ENCODE assay signal across 10 mouse cellular contexts in genomic region chr7:142293851-142294250, GRCm38 (mm10). TPM values are rescaled to one million over a fixed set of nuclear protein-coding genes. Genes with fewer than 3 reads are reported as not detected.
A peak's percentile ranks its signal among the peaks of the same experiment; 100 is the strongest.
DNase-seq lines count a peak whose midpoint lies in the region; ATAC-seq and TF ChIP-seq lines count a peak whose summit lies in the region.
"Not testable (repeated sequence)": the region's sequence is repeated elsewhere in the genome, so short reads cannot be mapped to it uniquely, and the experiment has no call there.
"Had no signal": no experiment of that assay in that cellular context is flagged by ENCODE, and none has a peak within 500 bp of the region (broad histone marks: within the 10 kb centered on the region; RNA-seq: fewer than 3 reads in every experiment).

No protein-coding gene starts in this region.

- ATAC-seq in intestine, embryonic 15.5 days = peak; percentile 23; the same call in 1 of the 2 replicates
- ATAC-seq in limb, embryonic 14.5 days (ENCODE audit: low FRiP score, low read depth) = not testable (repeated sequence)
- ATAC-seq in midbrain, embryonic 11.5 days (ENCODE audit: low FRiP score) = 0 out of 2 replicates have a peak, but pooled peaks have one; percentile 35

- not testable (repeated sequence) for H3K9ac ChIP-seq in intestine, embryonic 15.5 days; limb, embryonic 14.5 days (ENCODE audit: low read depth, low read length, severe bottlenecking); midbrain, embryonic 11.5 days (ENCODE audit: low read length)

- peak; percentile 36 for DNase-seq in R1 (ENCODE audit: low read depth, low spot score)
- peak; percentile 63 to 68 for DNase-seq in cerebellum, postnatal 14 days
- DNase-seq in gastrocnemius, adult 2 months = peak; percentile 26
- DNase-seq in limb, embryonic 14.5 days (ENCODE audit: low spot score) = peak; percentile 60
- DNase-seq in midbrain, embryonic 11.5 days (ENCODE audit: low spot score, missing footprints) = peak; percentile 88
- peak in 1 of 2 experiments; percentile 19 for DNase-seq in spleen, adult 2 months (ENCODE audit: low read depth in 1 of 2, low spot score in 2 of 2)

- H3K4me2 ChIP-seq in intestine, embryonic 15.5 days (replicated peaks); limb, embryonic 14.5 days (replicated peaks; ENCODE audit: low read depth, low read length, severe bottlenecking); midbrain, embryonic 11.5 days: not testable (repeated sequence)

- not testable (repeated sequence) for H3K4me3 ChIP-seq in gastrocnemius, adult 2 months; intestine, embryonic 15.5 days (replicated peaks); limb, embryonic 14.5 days (replicated peaks; ENCODE audit: low read length); midbrain, embryonic 11.5 days (ENCODE audit: low read depth, low read length); spleen, adult 2 months (ENCODE audit: extremely low read depth, insufficient read depth, insufficient read length)

- H3K4me1 ChIP-seq in intestine, embryonic 15.5 days (replicated peaks); limb, embryonic 14.5 days (ENCODE audit: control insufficient read depth, insufficient read depth, low read length); midbrain, embryonic 11.5 days (ENCODE audit: control insufficient read depth, insufficient read depth, low read length); spleen, adult 2 months (ENCODE audit: control insufficient read depth, insufficient read depth, insufficient read length): not testable (repeated sequence)

- not testable (repeated sequence) for TF ChIP-seq POLR2A in limb, embryonic 14.5 days (IDR thresholded peaks at IDR 0.05; ENCODE audit: borderline replicate concordance, extremely low read depth, insufficient read depth, insufficient read length); spleen, adult 2 months (IDR thresholded peaks at IDR 0.05; ENCODE audit: low read depth, low read length)

- H3K27me3 ChIP-seq in intestine, embryonic 15.5 days (replicated peaks); limb, embryonic 14.5 days (ENCODE audit: control insufficient read depth, insufficient read depth, low read length); midbrain, embryonic 11.5 days (ENCODE audit: control insufficient read depth, insufficient read depth, low read length); spleen, adult 2 months (ENCODE audit: control insufficient read depth, insufficient read depth, low read length): not testable (repeated sequence)

- H3K36me3 ChIP-seq in intestine, embryonic 15.5 days; limb, embryonic 14.5 days (ENCODE audit: control insufficient read depth, insufficient read depth, low read length); midbrain, embryonic 11.5 days (ENCODE audit: control insufficient read depth, insufficient read depth, low read length); spleen, adult 2 months (ENCODE audit: control insufficient read depth, insufficient read depth, low read length): not testable (repeated sequence)

- intact Hi-C loops in gastrocnemius, adult 2 months (cut with DNase I) = loop anchor here (1.0 kb wide), 1 partner anchor 16 kb away; no protein-coding TSS in a partner anchor

- H3K9me3 ChIP-seq in intestine, embryonic 15.5 days; limb, embryonic 14.5 days (ENCODE audit: control insufficient read depth, low read length); midbrain, embryonic 11.5 days (ENCODE audit: control insufficient read depth, low read length): not testable (repeated sequence)

- WGBS in intestine, embryonic 15.5 days = 2% methylated on average over 2 of the region's 2 CpGs
- WGBS in limb, embryonic 14.5 days = 0% methylated on average over 2 of the region's 2 CpGs
- WGBS in midbrain, embryonic 11.5 days = 0% methylated on average over 2 of the region's 2 CpGs
- 2% methylated on average over 2 of the region's 2 CpGs for WGBS in spleen, adult 2 months

- TF ChIP-seq CTCF in gastrocnemius, adult 2 months (IDR thresholded peaks at IDR 0.05) = peak; percentile 65
- TF ChIP-seq CTCF in spleen, adult 2 months (IDR thresholded peaks at IDR 0.05; ENCODE audit: extremely low read depth, insufficient read depth, insufficient read length, insufficient replicate concordance) = peak; percentile 40; the same call in 1 of the 2 replicates

- not testable (repeated sequence) for H3K27ac ChIP-seq in gastrocnemius, adult 2 months; intestine, embryonic 15.5 days; limb, embryonic 14.5 days (replicated peaks; ENCODE audit: low read depth, low read length); midbrain, embryonic 11.5 days (ENCODE audit: low read depth, low read length); spleen, adult 2 months (ENCODE audit: insufficient read depth, low read length)

RNA-seq across cellular contexts. Expression of gene Krtap5-1, which starts 3.1 kb away (rescaled TPM):
- total RNA-seq in gastrocnemius, adult 2 months (2021) = not detected
- not detected in 2 replicates for polyA plus RNA-seq in intestine, embryonic 15.5 days (2015; fragmentation: Nextera tagmentation; extraction: Ambion mirVana)
- not detected in 2 replicates for polyA plus RNA-seq in limb, embryonic 14.5 days (2012; rRNA removed)
- not detected in 2 replicates for polyA plus RNA-seq in limb, embryonic 14.5 days (2014; fragmentation: Nextera tagmentation; extraction: Ambion mirVana)
- not detected in 2 replicates for polyA plus RNA-seq in midbrain, embryonic 11.5 days (2014; fragmentation: Nextera tagmentation; extraction: Ambion mirVana)
- not detected in 2 replicates for polyA plus RNA-seq in spleen, adult 2 months (2012; rRNA removed)
- polyA plus RNA-seq: forebrain, embryonic 15.5 days; heart, embryonic 12.5 days; liver, embryonic 16.5 days had no signal

RNA-seq across cellular contexts. Expression of gene Krtap5-4, which starts 9.5 kb away (rescaled TPM):
- not detected for total RNA-seq in gastrocnemius, adult 2 months (2021)
- polyA plus RNA-seq in intestine, embryonic 15.5 days (2015; fragmentation: Nextera tagmentation; extraction: Ambion mirVana) = not detected in 2 replicates
- polyA plus RNA-seq in limb, embryonic 14.5 days (2012; rRNA removed) = not detected in 2 replicates
- polyA plus RNA-seq in limb, embryonic 14.5 days (2014; fragmentation: Nextera tagmentation; extraction: Ambion mirVana) = not detected in 2 replicates
- polyA plus RNA-seq in midbrain, embryonic 11.5 days (2014; fragmentation: Nextera tagmentation; extraction: Ambion mirVana) = not detected in 2 replicates
- not detected in 2 replicates for polyA plus RNA-seq in spleen, adult 2 months (2012; rRNA removed)
- polyA plus RNA-seq: forebrain, embryonic 15.5 days; heart, embryonic 12.5 days; liver, embryonic 16.5 days had no signal

RNA-seq across cellular contexts. Expression of gene Gm4559, which starts 19.7 kb away (rescaled TPM):
- not detected for total RNA-seq in gastrocnemius, adult 2 months (2021)
- polyA plus RNA-seq in intestine, embryonic 15.5 days (2015; fragmentation: Nextera tagmentation; extraction: Ambion mirVana) = not detected in 2 replicates
- polyA plus RNA-seq in limb, embryonic 14.5 days (2012; rRNA removed) = 0.28 TPM in 1 of 2 replicates, not detected in the other
- not detected in 2 replicates for polyA plus RNA-seq in limb, embryonic 14.5 days (2014; fragmentation: Nextera tagmentation; extraction: Ambion mirVana)
- polyA plus RNA-seq in midbrain, embryonic 11.5 days (2014; fragmentation: Nextera tagmentation; extraction: Ambion mirVana) = not detected in 2 replicates
- polyA plus RNA-seq in spleen, adult 2 months (2012; rRNA removed) = not detected in 2 replicates
- polyA plus RNA-seq: forebrain, embryonic 15.5 days; heart, embryonic 12.5 days; liver, embryonic 16.5 days had no signal

RNA-seq across cellular contexts. Expression of gene Gm2431, which starts 35.7 kb away (rescaled TPM):
- total RNA-seq in gastrocnemius, adult 2 months (2021) = not detected
- polyA plus RNA-seq in intestine, embryonic 15.5 days (2015; fragmentation: Nextera tagmentation; extraction: Ambion mirVana) = not detected in 2 replicates
- polyA plus RNA-seq in limb, embryonic 14.5 days (2012; rRNA removed) = not detected in 2 replicates
- polyA plus RNA-seq in limb, embryonic 14.5 days (2014; fragmentation: Nextera tagmentation; extraction: Ambion mirVana) = not detected in 2 replicates
- not detected in 2 replicates for polyA plus RNA-seq in midbrain, embryonic 11.5 days (2014; fragmentation: Nextera tagmentation; extraction: Ambion mirVana)
- not detected in 2 replicates for polyA plus RNA-seq in spleen, adult 2 months (2012; rRNA removed)
- polyA plus RNA-seq: forebrain, embryonic 15.5 days; heart, embryonic 12.5 days; liver, embryonic 16.5 days had no signal

RNA-seq across cellular contexts. Expression of gene Gm40460, which starts 53.0 kb away (rescaled TPM):
- not detected for total RNA-seq in gastrocnemius, adult 2 months (2021)
- polyA plus RNA-seq in intestine, embryonic 15.5 days (2015; fragmentation: Nextera tagmentation; extraction: Ambion mirVana) = not detected in 2 replicates
- polyA plus RNA-seq in limb, embryonic 14.5 days (2012; rRNA removed) = not detected in 2 replicates
- polyA plus RNA-seq in limb, embryonic 14.5 days (2014; fragmentation: Nextera tagmentation; extraction: Ambion mirVana) = not detected in 2 replicates
- not detected in 2 replicates for polyA plus RNA-seq in midbrain, embryonic 11.5 days (2014; fragmentation: Nextera tagmentation; extraction: Ambion mirVana)
- polyA plus RNA-seq in spleen, adult 2 months (2012; rRNA removed) = not detected in 2 replicates
- polyA plus RNA-seq: forebrain, embryonic 15.5 days; heart, embryonic 12.5 days; liver, embryonic 16.5 days had no signal
